Mouse (Mus musculus) urinary bladder, postnatal 14 days (tissue): ENCODE results near the gene Emc6.

Experiments
- DNase-seq: peaks from one replicate; pipeline ENCODE4 v3.0.0; 2021; ENCODE audit warnings: low spot score

The Emc6 gene

GRCm38 (mm10) chr11:73176186-73176585 is 651 bp downstream of the Emc6 start:
- DNase-seq = no peak

GRCm38 (mm10) chr11:73175612-73176011 is 1.2 kb downstream of the Emc6 start:
- DNase-seq = peak; percentile 46

DNA sequence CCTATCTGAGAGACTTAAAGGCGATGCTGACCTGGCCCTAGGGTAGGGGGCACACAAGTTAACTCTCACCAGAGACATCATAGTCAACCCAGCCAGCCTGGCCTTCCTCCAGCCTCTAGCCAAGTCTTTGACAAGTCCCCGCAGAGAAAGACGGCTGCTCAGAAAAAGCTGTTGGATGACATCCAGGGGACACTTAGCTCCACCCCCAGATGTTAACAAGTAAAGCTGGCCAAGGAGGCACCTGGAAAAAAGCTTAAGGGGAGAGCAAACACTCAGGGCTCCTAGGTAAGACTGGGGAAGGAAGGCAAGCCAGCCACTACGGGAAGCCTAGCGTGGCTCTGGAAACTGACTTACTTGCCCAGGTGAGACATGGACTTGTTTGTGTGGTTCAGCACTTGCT is 4.7 kb downstream of the Emc6 start:
- DNase-seq = peak; percentile 55

DNA sequence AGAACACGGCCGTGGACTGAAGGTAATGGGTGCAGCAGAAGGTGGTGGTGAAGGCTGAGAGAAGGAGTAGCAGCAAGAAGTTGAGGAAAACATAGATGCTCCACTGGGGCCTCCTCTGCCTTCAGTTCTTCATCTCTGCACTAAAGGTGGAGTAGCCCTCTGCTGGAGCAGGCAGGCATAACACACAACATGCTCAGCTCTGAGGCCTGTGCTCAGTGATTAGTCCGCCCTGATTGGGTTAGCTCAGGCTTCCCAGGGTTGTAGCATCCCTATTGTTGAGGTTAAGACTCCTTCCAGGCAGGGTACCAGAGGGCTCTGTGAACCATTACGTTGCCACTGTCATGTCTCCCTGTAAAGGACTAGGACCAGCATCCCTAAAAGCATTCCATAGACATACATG is 7.6 kb downstream of the Emc6 start:
- peak; percentile 67 for DNase-seq

GRCm38 (mm10) chr11:73168576-73168975 is 8.3 kb downstream of the Emc6 start:
- DNase-seq = no peak

GRCm38 (mm10) chr11:73168071-73168470 is 8.8 kb downstream of the Emc6 start:
- no peak for DNase-seq

GRCm38 (mm10) chr11:73162284-73162683 is 14.6 kb downstream of the Emc6 start:
- no peak for DNase-seq

DNA sequence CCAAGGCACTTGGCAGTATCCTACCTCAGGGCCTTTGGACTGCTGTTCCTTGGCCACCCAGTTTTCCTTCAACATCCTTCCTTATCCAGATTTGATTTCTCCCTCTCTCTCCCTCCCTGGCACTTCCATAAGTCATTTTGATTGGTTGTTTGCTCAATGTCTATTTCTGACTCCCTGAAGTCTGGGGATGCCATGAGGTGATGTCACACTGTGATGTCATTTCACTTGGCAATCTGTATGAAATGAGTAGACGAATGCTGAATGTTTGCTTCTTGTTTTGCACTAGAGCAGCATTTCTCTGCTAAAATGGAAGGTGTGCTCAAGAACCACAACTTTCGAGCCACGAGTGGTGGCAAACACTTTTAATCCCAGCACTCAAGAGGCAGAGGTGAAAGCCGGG is 15.2 kb downstream of the Emc6 start:
- no peak for DNase-seq

- DNase-seq = no peak
Observed at GRCm38 (mm10) chr11:73160811-73161200, 16.0 kb downstream of the Emc6 start.

GRCm38 (mm10) chr11:73159957-73160810 is 16.7 kb downstream of the Emc6 start, which contains the start of gene P2rx5:
TSS of gene P2rx5 (plus strand) at chr11:73160421.
- peak; percentile 29 for DNase-seq

DNA sequence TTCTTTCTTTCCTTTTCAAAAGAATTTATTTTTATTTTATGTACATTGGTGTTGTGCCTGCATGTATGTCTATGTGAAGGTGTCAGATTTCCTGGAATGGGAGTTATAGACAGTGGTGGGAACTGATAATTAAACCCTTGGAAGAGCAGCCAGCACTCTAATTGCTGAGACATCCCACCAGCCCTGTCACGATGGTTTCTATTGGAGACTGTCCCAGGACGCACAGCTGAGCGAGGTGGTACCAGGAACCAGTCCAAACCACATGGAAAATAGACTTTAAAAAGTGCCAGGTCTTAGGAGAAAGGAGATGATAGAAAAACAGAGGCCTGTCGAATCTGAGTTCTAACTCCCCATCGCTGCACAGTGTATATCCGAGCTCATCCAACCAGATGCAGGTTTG is 21.8 kb downstream of the Emc6 start:
- no peak for DNase-seq

DNA sequence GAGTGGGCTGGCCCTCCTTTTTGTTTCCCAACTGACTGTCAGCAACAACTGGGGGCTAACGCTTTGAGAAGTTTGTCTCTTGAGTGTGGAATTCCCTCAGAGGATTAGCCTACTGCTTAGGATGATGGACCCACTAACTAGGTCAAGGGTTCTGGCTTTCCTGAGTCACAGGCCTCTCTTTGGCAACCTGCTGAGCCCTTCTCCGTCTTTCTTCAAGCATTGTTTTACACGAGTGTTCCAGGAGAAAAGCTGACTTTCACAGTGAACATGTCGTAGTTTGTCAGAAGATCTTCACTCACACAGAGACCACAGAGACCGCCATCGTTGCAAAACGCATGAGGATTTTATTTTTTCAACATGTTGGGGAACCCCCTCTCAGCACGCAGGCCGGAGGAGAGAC is 28.6 kb downstream of the Emc6 start:
- DNase-seq = no peak

- DNase-seq = no peak
Observed at GRCm38 (mm10) chr11:73146975-73147365, 29.9 kb downstream of the Emc6 start.

DNA sequence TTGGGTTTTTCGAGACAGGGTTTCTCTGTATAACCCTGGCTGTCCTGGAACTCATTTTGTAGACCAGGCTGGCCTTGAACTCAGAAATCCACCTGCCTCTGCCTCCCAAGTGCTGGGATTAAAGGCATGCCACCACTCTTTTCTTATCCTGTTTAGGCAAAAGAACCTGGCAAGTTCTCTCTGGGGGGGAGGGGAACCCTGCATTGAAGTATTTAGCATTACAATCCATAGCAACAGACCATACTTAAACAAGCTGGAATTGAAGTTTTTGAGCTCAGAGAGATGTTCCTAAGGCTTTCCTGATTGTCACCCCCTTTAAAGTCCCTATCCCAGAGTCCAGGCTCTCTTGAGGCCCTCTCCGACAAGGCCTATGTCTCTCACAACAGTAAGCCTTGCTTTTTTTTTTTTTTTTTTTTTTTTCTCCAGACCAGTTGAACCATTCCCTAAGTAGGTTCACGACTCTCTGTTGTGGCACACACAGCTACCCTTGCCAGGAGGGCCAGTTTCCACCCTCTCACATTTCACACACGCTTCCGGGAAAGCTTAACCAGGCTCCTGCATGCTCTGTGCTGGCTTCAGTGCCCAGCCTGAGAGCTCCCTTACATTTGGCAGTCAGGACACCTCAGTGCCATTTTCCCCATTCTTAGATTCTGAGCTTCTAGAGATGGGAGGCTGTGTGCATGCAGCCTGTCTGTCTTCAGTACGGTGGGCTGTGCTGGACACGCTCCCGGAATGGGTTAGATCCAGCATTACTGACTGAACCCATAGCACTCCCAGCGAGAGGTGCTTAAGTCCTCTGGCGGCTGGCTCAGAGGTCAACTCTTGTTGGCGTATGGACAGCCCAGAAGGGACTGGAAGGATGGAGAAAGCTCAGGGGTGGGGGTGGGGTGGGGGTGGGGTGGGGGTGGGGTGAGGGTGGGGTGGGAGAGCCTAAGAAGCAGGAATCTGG is 30.5 kb downstream of the Emc6 start:
- DNase-seq = no peak

DNA sequence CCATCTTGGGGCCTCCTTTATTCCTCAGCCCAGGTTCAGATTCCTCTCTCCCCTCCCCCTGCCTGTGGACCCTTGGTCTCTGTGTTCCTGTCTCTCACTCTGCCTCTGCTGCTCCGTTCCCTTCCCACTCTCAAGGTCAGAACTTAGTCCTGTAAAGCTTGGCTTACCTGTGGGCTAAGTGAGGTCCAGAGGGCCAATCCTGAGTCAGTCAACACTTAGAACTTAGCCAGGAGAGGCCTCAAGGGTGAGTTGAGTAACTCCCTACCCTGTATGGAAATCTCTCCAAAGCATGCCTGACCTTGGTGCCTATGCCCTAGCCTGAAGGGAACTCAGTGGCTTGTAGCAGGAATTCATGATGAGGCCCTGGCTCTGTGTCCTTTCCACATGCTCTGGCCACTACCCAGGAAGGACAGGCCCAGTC is 32.6 kb downstream of the Emc6 start:
- DNase-seq = no peak

GRCm38 (mm10) chr11:73137591-73138501 is 39.0 kb downstream of the Emc6 start, which contains the start of gene Haspin:
TSS of gene Haspin (minus strand) at chr11:73138294.
- DNase-seq = peak; percentile 92

- DNase-seq = no peak
Observed at GRCm38 (mm10) chr11:73137116-73137515, 39.7 kb downstream of the Emc6 start.

- no peak for DNase-seq
Observed at GRCm38 (mm10) chr11:73136587-73136986, 40.2 kb downstream of the Emc6 start.

- DNase-seq = no peak
Observed at GRCm38 (mm10) chr11:73134222-73134621, 42.6 kb downstream of the Emc6 start.

DNA sequence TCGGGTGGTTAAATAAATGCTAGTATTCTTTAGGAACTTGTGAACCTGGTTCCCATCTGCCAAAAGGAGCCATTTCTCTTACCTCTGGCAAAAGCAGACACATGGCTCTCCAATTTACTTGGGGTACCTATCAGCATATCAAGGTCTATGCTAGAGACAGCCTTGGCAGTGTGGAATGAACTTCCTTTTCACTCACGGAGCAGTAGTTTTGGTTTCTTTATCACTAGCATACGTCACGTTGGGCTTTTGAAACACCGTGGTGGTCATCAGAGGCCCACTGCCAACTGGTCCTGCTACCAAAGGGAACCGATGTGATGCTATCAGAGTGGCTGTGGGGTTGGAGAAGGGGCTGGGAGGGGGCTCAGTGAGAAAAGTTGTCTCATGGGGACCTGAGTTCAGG is 43.8 kb downstream of the Emc6 start:
- no peak for DNase-seq

DNA sequence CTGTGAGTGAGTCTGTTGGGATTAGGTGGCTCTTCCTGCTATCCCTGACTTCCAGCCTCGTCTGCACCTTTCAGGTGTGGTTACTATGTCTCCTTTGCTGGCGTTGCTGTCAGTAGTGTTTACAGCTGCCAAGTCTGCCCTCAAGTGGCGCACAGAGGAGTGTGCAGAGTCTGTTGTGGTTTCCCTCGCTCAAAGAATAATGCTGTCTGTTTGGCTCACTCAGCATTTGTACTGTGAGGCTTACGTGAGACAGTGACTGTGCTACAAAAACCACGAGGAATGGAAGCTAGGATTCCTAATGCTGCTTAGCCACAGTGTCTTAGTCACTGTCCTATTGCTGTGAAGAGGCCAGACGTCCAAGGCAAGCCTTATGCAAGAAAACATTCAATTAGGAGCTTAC is 45.8 kb downstream of the Emc6 start:
- DNase-seq = no peak

GRCm38 (mm10) chr11:73126495-73126894 is 50.3 kb downstream of the Emc6 start:
- no peak for DNase-seq
